Mouse (Mus musculus): ENCODE measurements at regions not wholly inside any gene's neighbourhood (a gene's known extent, or its start where the extent isn't known, plus 50 kb on each side); places are given as distances from the start of the nearest gene placed in this dataset.

GRCm38 (mm10) chr6:37686094-37686493, 156.1 kb downstream of the Akr1d1 start:
- TF ChIP-seq POLR2A (IDR thresholded peaks at IDR 0.05; ENCODE audit: insufficient read depth, low read length) = no peak
- TF ChIP-seq CTCF (IDR thresholded peaks at IDR 0.05; ENCODE audit: low read depth, low read length) = no peak
- no peak for TF ChIP-seq EP300 (IDR thresholded peaks at IDR 0.05; ENCODE audit: insufficient read depth, low read depth, low read length)
- peaks cover 18% of the 10 kb centered on the region; the same call in 1 of the 2 replicates for H3K9me3 ChIP-seq (replicated peaks; ENCODE audit: control insufficient read depth, insufficient read depth, low read length, poor library complexity, severe bottlenecking)
- no peaks in the 10 kb centered on the region for H3K36me3 ChIP-seq (ENCODE audit: control insufficient read depth, insufficient read depth, low read length, poor library complexity, severe bottlenecking)
- H3K4me1 ChIP-seq (ENCODE audit: control insufficient read depth, insufficient read depth, low read length) = peaks cover 3% of the 10 kb centered on the region
- no peaks in the 10 kb centered on the region for H3K27me3 ChIP-seq (ENCODE audit: control insufficient read depth, insufficient read depth, low read length, poor library complexity, severe bottlenecking)
- peak overlapping the region; percentile 5; the same call in 1 of the 2 replicates for H3K4me3 ChIP-seq (ENCODE audit: low read depth, low read length)
- no peak overlapping the region for H3K27ac ChIP-seq (ENCODE audit: insufficient read depth, low read length)
- 0 out of 2 replicates have a peak overlapping the region, but pooled peaks have one; percentile 80 for H3K9ac ChIP-seq (ENCODE audit: low read depth, poor library complexity, severe bottlenecking)

GRCm38 (mm10) chr6:37688866-37689617, 159.1 kb downstream of the Akr1d1 start:
- peak overlapping the region; percentile 91 for H3K27ac ChIP-seq (ENCODE audit: insufficient read depth, low read length)
- TF ChIP-seq POLR2A (IDR thresholded peaks at IDR 0.05; ENCODE audit: insufficient read depth, low read length) (no peak), CTCF (IDR thresholded peaks at IDR 0.05; ENCODE audit: low read depth, low read length) (no peak), EP300 (IDR thresholded peaks at IDR 0.05; ENCODE audit: insufficient read depth, low read depth, low read length) (peak; percentile 92)
- H3K9me3 ChIP-seq (replicated peaks; ENCODE audit: control insufficient read depth, insufficient read depth, low read length, poor library complexity, severe bottlenecking) = peaks cover 29% of the 10 kb centered on the region
- peaks cover 2% of the 10 kb centered on the region; the same call in 1 of the 2 replicates for H3K36me3 ChIP-seq (ENCODE audit: control insufficient read depth, insufficient read depth, low read length, poor library complexity, severe bottlenecking)
- H3K9ac ChIP-seq (ENCODE audit: low read depth, poor library complexity, severe bottlenecking) = no peak overlapping the region
- H3K27me3 ChIP-seq (ENCODE audit: control insufficient read depth, insufficient read depth, low read length, poor library complexity, severe bottlenecking) = no peaks in the 10 kb centered on the region
- peaks cover 9% of the 10 kb centered on the region for H3K4me1 ChIP-seq (ENCODE audit: control insufficient read depth, insufficient read depth, low read length)
- no peak overlapping the region for H3K4me3 ChIP-seq (ENCODE audit: low read depth, low read length)

GRCm38 (mm10) chr6:37689696-37690095, 159.7 kb downstream of the Akr1d1 start:
- H3K27me3 ChIP-seq (ENCODE audit: control insufficient read depth, insufficient read depth, low read length, poor library complexity, severe bottlenecking) = no peaks in the 10 kb centered on the region
- H3K36me3 ChIP-seq (ENCODE audit: control insufficient read depth, insufficient read depth, low read length, poor library complexity, severe bottlenecking) = peaks cover 5% of the 10 kb centered on the region; the same call in 1 of the 2 replicates
- TF ChIP-seq CTCF (IDR thresholded peaks at IDR 0.05; ENCODE audit: low read depth, low read length) (no peak), EP300 (IDR thresholded peaks at IDR 0.05; ENCODE audit: insufficient read depth, low read depth, low read length) (0 out of 2 replicates have a peak, but pooled peaks have one; percentile 30), POLR2A (IDR thresholded peaks at IDR 0.05; ENCODE audit: insufficient read depth, low read length) (no peak)
- no peak overlapping the region for H3K9ac ChIP-seq (ENCODE audit: low read depth, poor library complexity, severe bottlenecking)
- peaks cover 33% of the 10 kb centered on the region for H3K9me3 ChIP-seq (replicated peaks; ENCODE audit: control insufficient read depth, insufficient read depth, low read length, poor library complexity, severe bottlenecking)
- no peak overlapping the region for H3K27ac ChIP-seq (ENCODE audit: insufficient read depth, low read length)
- peaks cover 9% of the 10 kb centered on the region for H3K4me1 ChIP-seq (ENCODE audit: control insufficient read depth, insufficient read depth, low read length)
- no peak overlapping the region for H3K4me3 ChIP-seq (ENCODE audit: low read depth, low read length)

GRCm38 (mm10) chr6:37691976-37692644, 162.1 kb downstream of the Akr1d1 start:
- Histone ChIP-seq H3K9me3 (replicated peaks; ENCODE audit: control insufficient read depth, insufficient read depth, low read length, poor library complexity, severe bottlenecking) (peaks cover 56% of the 10 kb centered on the region), H3K4me1 (ENCODE audit: control insufficient read depth, insufficient read depth, low read length) (peaks cover 9% of the 10 kb centered on the region), H3K36me3 (ENCODE audit: control insufficient read depth, insufficient read depth, low read length, poor library complexity, severe bottlenecking) (peaks cover 8% of the 10 kb centered on the region), H3K27me3 (ENCODE audit: control insufficient read depth, insufficient read depth, low read length, poor library complexity, severe bottlenecking) (no peaks in the 10 kb centered on the region), H3K4me3 (ENCODE audit: low read depth, low read length) (no peak overlapping the region), H3K9ac (ENCODE audit: low read depth, poor library complexity, severe bottlenecking) (peak overlapping the region; percentile 43; the same call in 1 of the 2 replicates), H3K27ac (ENCODE audit: insufficient read depth, low read length) (peak overlapping the region; percentile 97)
- TF ChIP-seq CTCF (IDR thresholded peaks at IDR 0.05; ENCODE audit: low read depth, low read length) (no peak), EP300 (IDR thresholded peaks at IDR 0.05; ENCODE audit: insufficient read depth, low read depth, low read length) (no peak), POLR2A (IDR thresholded peaks at IDR 0.05; ENCODE audit: insufficient read depth, low read length) (no peak)

- no peak overlapping the region for H3K9ac ChIP-seq (ENCODE audit: low read depth, poor library complexity, severe bottlenecking)
- no peak for TF ChIP-seq CTCF (IDR thresholded peaks at IDR 0.05; ENCODE audit: low read depth, low read length)
- TF ChIP-seq EP300 (IDR thresholded peaks at IDR 0.05; ENCODE audit: insufficient read depth, low read depth, low read length) = no peak
- TF ChIP-seq POLR2A (IDR thresholded peaks at IDR 0.05; ENCODE audit: insufficient read depth, low read length) = no peak
- peaks cover 8% of the 10 kb centered on the region for H3K36me3 ChIP-seq (ENCODE audit: control insufficient read depth, insufficient read depth, low read length, poor library complexity, severe bottlenecking)
- H3K9me3 ChIP-seq (replicated peaks; ENCODE audit: control insufficient read depth, insufficient read depth, low read length, poor library complexity, severe bottlenecking) = peaks cover 58% of the 10 kb centered on the region
- peaks cover 9% of the 10 kb centered on the region for H3K4me1 ChIP-seq (ENCODE audit: control insufficient read depth, insufficient read depth, low read length)
- peak overlapping the region; percentile 97 for H3K27ac ChIP-seq (ENCODE audit: insufficient read depth, low read length)
- H3K27me3 ChIP-seq (ENCODE audit: control insufficient read depth, insufficient read depth, low read length, poor library complexity, severe bottlenecking) = no peaks in the 10 kb centered on the region
- H3K4me3 ChIP-seq (ENCODE audit: low read depth, low read length) = no peak overlapping the region
Measured at GRCm38 (mm10) chr6:37692758-37693157, 162.8 kb downstream of the Akr1d1 start.
